Mouse (Mus musculus) intestine, embryonic 16.5 days (tissue): ENCODE measurements at regions not wholly inside any gene's neighbourhood (a gene's known extent, or its start where the extent isn't known, plus 50 kb on each side); places are given as distances from the start of the nearest gene placed in this dataset.

Source experiments
- ATAC-seq: fragments of 200-750 bp; cut with Nextera tagmentation; 2 replicates; pipeline ENCODE4 v1.8.0; 2017; ENCODE audit warnings: moderate TSS enrichment, moderate library complexity
- H3K27ac ChIP-seq: fragments of 300-500 bp; sonication (generic); 2 replicates; pipeline ENCODE4 v1.5.1; 2014; ENCODE audit warnings: mild to moderate bottlenecking, low read length
- H3K27me3 ChIP-seq: fragments of 300-500 bp; sonication (generic); replicated peaks from 2 replicates; pipeline ENCODE4 v1.6.1; 2014; ENCODE audit warnings: low read length, control low read depth, mixed read lengths; ENCODE audit not compliant: control insufficient read depth, insufficient read depth
- H3K36me3 ChIP-seq: fragments of 300-500 bp; sonication (generic); 2 replicates; pipeline ENCODE4 v1.6.1; 2014; ENCODE audit warnings: low read length, control low read depth; ENCODE audit not compliant: control insufficient read depth, insufficient read depth
- H3K4me1 ChIP-seq: fragments of 300-500 bp; sonication (generic); 2 replicates; pipeline ENCODE4 v1.6.1; 2014; ENCODE audit warnings: low read length, control low read depth, mixed read lengths; ENCODE audit not compliant: control insufficient read depth, insufficient read depth
- H3K4me2 ChIP-seq: fragments of 300-500 bp; sonication (generic); 2 replicates; pipeline ENCODE4 v1.6.1; 2014; ENCODE audit warnings: low read depth, low read length, control low read depth
- H3K4me3 ChIP-seq: fragments of 300-500 bp; sonication (generic); 2 replicates; pipeline ENCODE4 v1.5.1; 2014; ENCODE audit warnings: mild to moderate bottlenecking, low read length
- H3K9ac ChIP-seq: fragments of 300-500 bp; sonication (generic); 2 replicates; pipeline ENCODE4 v1.6.1; 2014; ENCODE audit warnings: low read depth, low read length
- H3K9me3 ChIP-seq: fragments of 300-500 bp; sonication (generic); 2 replicates; pipeline ENCODE4 v1.6.1; 2016; ENCODE audit warnings: low read length, control low read depth; ENCODE audit not compliant: control insufficient read depth
- WGBS: fragments of 180-500 bp; shearing (Covaris S2); extraction: QIAGEN DNeasy Blood & Tissue Kit; methylation state at CpG from one replicate; pipeline ENCODE4 v1.1.7; 2014; 5-methylcytosine and 5-hydroxymethylcytosine counted together

DNA sequence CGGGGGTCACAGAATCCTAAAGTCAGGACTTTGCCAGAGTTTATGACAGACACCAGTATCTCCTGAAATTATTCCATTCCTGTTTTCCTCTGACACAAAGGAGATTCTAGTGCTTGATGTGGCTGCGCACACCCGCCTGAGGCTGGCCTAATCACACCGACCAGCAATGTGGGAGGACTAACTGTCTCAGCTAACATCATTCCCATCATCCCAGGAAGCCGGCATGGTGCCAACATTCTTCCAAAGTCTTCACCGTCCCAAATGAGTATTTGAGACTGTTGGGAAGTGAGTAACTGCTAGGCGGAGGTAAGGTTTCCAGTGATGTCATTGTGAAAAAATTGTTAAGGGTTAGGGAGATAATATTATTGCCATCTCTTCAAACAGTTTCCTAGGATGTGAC is 1183.9 kb upstream of the Flrt2 start:
- no peak for ATAC-seq
- Histone ChIP-seq H3K9me3 (no peaks in the 10 kb centered on the region), H3K4me2 (no peak overlapping the region), H3K4me1 (no peaks in the 10 kb centered on the region), H3K27ac (no peak overlapping the region), H3K9ac (no peak overlapping the region), H3K36me3 (no peaks in the 10 kb centered on the region), H3K4me3 (no peak overlapping the region), H3K27me3 (no peaks in the 10 kb centered on the region)
- WGBS = 82% methylated on average over 7 of the region's 7 CpGs

DNA sequence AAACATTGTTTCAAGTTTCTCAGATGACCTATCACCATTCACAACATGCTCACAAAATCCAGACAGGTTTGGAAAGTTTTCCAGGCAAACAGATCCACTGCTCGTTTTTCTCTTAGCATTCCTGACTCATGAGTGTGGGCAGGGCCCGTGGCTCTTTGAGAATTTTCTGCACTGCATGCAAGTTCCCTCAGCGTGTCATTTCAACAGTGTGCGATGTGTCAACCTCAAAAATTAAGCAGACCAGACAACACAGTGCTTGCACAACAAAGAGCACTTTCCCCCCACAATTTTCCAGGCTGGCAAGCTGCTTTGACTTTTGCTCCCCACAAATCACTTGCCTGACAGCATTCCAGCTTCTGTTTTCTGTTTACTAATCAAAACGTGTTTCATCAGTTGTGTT is 1182.2 kb upstream of the Flrt2 start:
- Histone ChIP-seq H3K9me3 (no peaks in the 10 kb centered on the region), H3K4me3 (no peak overlapping the region), H3K9ac (no peak overlapping the region), H3K27me3 (no peaks in the 10 kb centered on the region), H3K27ac (no peak overlapping the region), H3K4me2 (no peak overlapping the region), H3K4me1 (no peaks in the 10 kb centered on the region), H3K36me3 (no peaks in the 10 kb centered on the region)
- ATAC-seq = no peak
- 24% methylated on average over 5 of the region's 5 CpGs for WGBS

DNA sequence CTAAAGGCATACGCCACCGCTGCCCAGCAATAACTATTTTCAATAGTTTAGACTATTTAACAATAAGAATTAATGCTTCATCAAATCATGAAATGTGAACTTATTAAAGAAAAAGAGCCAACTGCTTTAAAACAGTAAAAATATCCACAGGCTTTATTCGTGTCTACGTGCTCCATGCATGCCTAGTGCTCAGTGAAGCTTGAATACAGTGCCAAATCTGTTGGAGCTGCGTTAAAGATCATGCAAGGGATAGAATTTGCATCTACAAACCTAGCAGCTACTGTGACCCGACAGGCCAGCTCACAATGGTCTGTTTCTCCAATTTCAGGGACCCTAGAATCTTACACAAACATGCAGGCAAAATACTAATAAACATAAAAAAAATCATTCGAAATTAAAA is 1147.3 kb upstream of the Flrt2 start:
- ATAC-seq = no peak
- no peaks in the 10 kb centered on the region for H3K9me3 ChIP-seq
- WGBS = 89% methylated on average over 7 of the region's 7 CpGs

DNA sequence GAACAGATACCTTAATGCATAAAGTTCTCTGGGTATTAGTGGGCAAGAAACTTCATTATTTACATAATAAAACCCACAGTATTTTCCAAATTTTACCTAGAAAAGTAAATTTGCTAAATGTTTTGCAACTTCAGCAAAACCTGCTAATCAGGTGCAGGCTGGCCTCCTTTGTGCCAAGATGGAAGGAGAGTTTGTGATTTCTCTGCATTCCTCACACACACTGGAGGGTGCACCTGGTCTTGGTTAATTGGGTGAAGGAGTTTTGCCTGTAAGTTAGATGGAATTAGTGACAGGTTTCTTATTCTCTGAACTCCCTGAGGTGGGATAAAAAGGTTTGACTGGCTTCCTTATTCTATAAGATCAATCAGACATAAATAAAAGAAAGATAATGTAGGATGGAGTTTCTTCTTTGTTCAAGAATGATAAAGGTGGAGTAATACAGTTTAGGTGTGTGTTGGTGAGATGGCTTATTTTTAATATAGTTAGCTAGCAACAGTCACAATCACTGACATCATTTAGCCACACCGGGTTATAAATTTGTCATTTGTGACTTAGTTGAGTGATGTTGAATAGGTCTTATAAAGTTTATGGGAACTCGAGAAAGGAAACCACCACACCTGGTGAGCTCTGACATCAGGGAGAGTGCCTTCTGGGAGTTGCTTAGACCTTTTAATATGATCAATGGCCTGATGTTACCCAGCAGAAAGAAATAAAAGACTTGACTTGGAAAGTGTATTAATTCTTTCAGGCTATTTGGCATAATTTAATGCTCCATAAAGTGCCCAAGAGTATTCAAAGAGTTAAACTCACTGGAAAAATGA is 1131.4 kb upstream of the Flrt2 start:
- WGBS = 84% methylated on average over 2 of the region's 2 CpGs
- Histone ChIP-seq H3K9me3 (no peaks in the 10 kb centered on the region), H3K9ac (no peak overlapping the region), H3K27me3 (no peaks in the 10 kb centered on the region), H3K27ac (no peak overlapping the region), H3K36me3 (no peaks in the 10 kb centered on the region), H3K4me1 (no peaks in the 10 kb centered on the region), H3K4me2 (no peak overlapping the region), H3K4me3 (no peak overlapping the region)
- no peak for ATAC-seq

More for the DNA sequence above, 1147.3 kb upstream of the Flrt2 start:
- Histone ChIP-seq H3K36me3 (no peaks in the 10 kb centered on the region), H3K4me2 (no peak overlapping the region), H3K9ac (no peak overlapping the region), H3K4me1 (no peaks in the 10 kb centered on the region), H3K27ac (no peak overlapping the region), H3K27me3 (no peaks in the 10 kb centered on the region), H3K4me3 (no peak overlapping the region)

DNA sequence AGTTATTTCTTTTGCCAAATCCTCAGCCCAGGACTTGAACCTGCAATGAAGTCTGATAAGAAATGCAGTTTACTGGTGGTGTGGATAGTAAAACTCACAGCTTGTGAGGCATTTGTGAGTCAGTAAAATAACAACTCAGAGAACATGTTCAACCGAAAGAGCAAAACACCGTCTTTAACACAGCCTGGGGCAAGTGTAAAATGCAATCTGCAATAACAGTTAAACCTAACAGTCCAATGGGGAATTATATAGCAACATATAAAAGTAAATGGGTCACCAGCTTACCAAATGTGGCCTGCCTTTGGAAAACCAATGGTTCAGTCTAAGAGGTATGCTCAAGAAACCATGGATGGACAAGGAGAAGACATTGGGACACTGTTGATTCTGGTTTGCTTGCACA is 1117.0 kb upstream of the Flrt2 start:
- 95% methylated on average over 2 of the region's 2 CpGs for WGBS
- Histone ChIP-seq H3K4me3 (no peak overlapping the region), H3K27ac (no peak overlapping the region), H3K4me1 (no peaks in the 10 kb centered on the region), H3K27me3 (no peaks in the 10 kb centered on the region), H3K36me3 (no peaks in the 10 kb centered on the region), H3K9ac (no peak overlapping the region), H3K4me2 (no peak overlapping the region), H3K9me3 (no peaks in the 10 kb centered on the region)
- no peak for ATAC-seq

DNA sequence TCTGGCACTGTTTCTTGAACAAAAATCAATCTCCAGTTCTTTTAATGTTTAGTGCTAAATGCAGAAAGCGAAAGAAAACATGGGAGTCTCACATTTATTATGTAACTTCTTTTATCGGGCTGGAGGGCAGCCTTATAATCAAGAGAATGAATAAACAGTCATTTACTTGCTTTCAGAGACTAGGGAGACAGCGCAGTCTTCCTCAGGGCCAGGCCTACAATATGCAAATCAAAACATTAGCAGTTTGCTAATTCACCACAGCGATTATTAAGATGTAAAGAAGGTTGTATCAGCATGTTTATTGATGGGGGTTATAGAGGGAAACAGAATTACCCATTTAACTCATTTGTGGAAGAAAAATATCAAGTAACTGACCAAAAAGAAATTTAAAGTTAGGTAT is 1111.7 kb upstream of the Flrt2 start:
- WGBS = 42% methylated on average over 4 of the region's 4 CpGs
- Histone ChIP-seq H3K4me3 (no peak overlapping the region), H3K4me2 (no peak overlapping the region), H3K9me3 (no peaks in the 10 kb centered on the region), H3K27ac (no peak overlapping the region), H3K36me3 (no peaks in the 10 kb centered on the region), H3K9ac (no peak overlapping the region), H3K27me3 (no peaks in the 10 kb centered on the region), H3K4me1 (no peaks in the 10 kb centered on the region)
- ATAC-seq = no peak

DNA sequence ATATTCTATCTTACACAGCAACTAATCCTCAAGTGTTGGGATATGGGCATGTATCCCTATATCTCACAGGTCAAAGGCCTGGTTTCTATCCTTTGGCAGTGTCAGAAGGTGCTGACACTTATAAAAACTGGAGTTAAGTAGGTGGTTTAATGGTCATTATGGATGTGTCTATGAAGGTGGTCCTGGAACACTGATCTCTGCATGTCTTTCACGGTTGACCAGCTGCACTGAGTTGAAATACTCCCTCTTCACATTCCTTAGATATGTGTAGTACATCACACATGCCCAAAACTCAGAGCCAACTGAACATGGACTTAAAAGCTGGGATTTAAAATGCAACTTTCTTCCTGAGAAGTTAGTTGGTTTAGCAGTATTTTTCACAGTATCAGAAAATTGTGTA is 1107.7 kb upstream of the Flrt2 start:
- Histone ChIP-seq H3K27me3 (no peaks in the 10 kb centered on the region), H3K27ac (no peak overlapping the region), H3K9me3 (no peaks in the 10 kb centered on the region), H3K4me2 (no peak overlapping the region), H3K9ac (no peak overlapping the region), H3K4me3 (no peak overlapping the region), H3K36me3 (no peaks in the 10 kb centered on the region), H3K4me1 (no peaks in the 10 kb centered on the region)
- no peak for ATAC-seq
- WGBS = 58% methylated on average over 1 of the region's 1 CpGs

DNA sequence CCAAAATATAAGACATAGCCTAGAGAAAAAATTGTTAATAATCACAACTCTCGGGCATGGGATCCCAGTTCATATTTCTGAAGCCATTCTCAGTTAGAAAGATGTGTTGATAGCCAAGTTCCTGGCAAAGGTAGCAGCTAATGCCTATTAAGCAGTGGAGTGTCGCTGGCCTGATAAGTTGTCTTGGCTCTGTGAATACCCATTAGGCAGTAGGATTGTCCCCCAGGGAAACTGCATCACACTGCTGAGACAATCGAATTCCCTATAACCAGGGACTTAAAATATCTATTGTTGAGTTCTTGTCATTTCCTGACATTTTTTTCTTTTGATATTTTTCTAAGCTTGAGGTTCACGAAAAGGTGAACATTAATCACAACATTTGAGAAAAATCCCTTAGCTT is 1105.0 kb upstream of the Flrt2 start:
- Histone ChIP-seq H3K27ac (no peak overlapping the region), H3K27me3 (no peaks in the 10 kb centered on the region)
- ATAC-seq = no peak

DNA sequence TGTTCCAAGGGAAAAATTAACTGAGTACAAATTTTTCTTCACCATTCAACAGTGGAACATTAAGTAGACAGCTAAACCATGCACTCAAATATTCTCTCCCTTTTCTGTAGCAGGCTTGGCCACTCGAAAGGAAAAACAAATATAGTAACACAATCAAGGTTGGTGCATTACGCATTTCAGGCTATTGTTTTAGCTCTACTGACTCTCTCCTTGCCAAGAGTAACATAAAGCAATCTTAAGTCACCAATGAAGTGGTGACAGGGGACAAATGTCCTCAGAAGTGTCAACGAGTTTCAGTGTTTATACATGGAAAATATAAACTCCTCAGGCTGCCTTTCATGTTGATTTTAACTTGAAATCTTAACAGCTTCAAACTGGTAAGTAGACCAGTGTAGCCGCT is 1103.4 kb upstream of the Flrt2 start:
- no peaks in the 10 kb centered on the region for H3K4me1 ChIP-seq
- H3K27ac ChIP-seq = no peak overlapping the region
- H3K9me3 ChIP-seq = no peaks in the 10 kb centered on the region
- H3K9ac ChIP-seq = no peak overlapping the region
- H3K4me2 ChIP-seq = no peak overlapping the region
- no peak for ATAC-seq
- H3K4me3 ChIP-seq = no peak overlapping the region
- no peaks in the 10 kb centered on the region for H3K36me3 ChIP-seq
- WGBS = 52% methylated on average over 4 of the region's 4 CpGs
- H3K27me3 ChIP-seq = no peaks in the 10 kb centered on the region

More for the DNA sequence above, 1105.0 kb upstream of the Flrt2 start:
- H3K4me2 ChIP-seq = no peak overlapping the region
- H3K4me1 ChIP-seq = no peaks in the 10 kb centered on the region
- H3K4me3 ChIP-seq = no peak overlapping the region
- H3K36me3 ChIP-seq = no peaks in the 10 kb centered on the region
- no peaks in the 10 kb centered on the region for H3K9me3 ChIP-seq
- no peak overlapping the region for H3K9ac ChIP-seq
- WGBS = 69% methylated on average over 4 of the region's 4 CpGs

DNA sequence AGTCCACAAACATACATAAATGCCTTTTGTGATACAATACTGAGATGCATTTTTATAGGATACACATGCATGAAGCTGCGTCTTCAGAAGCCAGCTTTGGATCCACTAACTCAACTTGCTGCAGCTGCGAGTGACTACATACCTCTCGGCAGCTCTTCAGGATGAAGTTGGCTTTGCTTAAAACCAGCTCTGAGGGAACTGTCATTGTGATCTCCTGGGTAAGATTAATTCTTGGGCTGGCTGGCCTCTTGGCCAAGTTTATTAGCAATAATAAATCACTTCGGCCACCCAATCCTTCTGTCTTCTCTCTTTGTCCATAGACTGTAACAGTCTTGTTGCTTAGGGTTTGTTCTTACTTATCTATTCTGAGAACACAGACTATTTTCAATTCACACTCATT is 1103.0 kb upstream of the Flrt2 start:
- no peaks in the 10 kb centered on the region for H3K4me1 ChIP-seq
- H3K4me3 ChIP-seq = no peak overlapping the region
- H3K9me3 ChIP-seq = no peaks in the 10 kb centered on the region
- ATAC-seq = no peak
- no peaks in the 10 kb centered on the region for H3K27me3 ChIP-seq
- H3K27ac ChIP-seq = no peak overlapping the region
- H3K36me3 ChIP-seq = no peaks in the 10 kb centered on the region
- H3K4me2 ChIP-seq = no peak overlapping the region
- WGBS = 56% methylated on average over 4 of the region's 4 CpGs
- no peak overlapping the region for H3K9ac ChIP-seq
